Mouse (Mus musculus): ENCODE measurements at regions not wholly inside any gene's neighbourhood (a gene's known extent, or its start where the extent isn't known, plus 50 kb on each side); places are given as distances from the start of the nearest gene placed in this dataset.

GRCm38 (mm10) chr11:114311640-114312039, 244.8 kb upstream of the Sdk2 start:
- in situ Hi-C loops (cut with MboI; ENCODE audit: low pct_unique_long_range_greater_than_20kb in 1 of 2, low sequenced_read_pairs in 2 of 2, unreplicated experiment in 1 of 2) = no loop called here

- in situ Hi-C loops (cut with MboI; ENCODE audit: low pct_unique_long_range_greater_than_20kb in 1 of 2, low sequenced_read_pairs in 2 of 2, unreplicated experiment in 1 of 2) = no loop called here
Measured at GRCm38 (mm10) chr11:114303636-114304354, 236.9 kb upstream of the Sdk2 start.

- in situ Hi-C loops (cut with MboI; ENCODE audit: low pct_unique_long_range_greater_than_20kb in 1 of 2, low sequenced_read_pairs in 2 of 2, unreplicated experiment in 1 of 2) = no loop called here
Measured at GRCm38 (mm10) chr11:114300611-114301319, 233.9 kb upstream of the Sdk2 start.

- in situ Hi-C loops (cut with MboI; ENCODE audit: low pct_unique_long_range_greater_than_20kb in 1 of 2, low sequenced_read_pairs in 2 of 2, unreplicated experiment in 1 of 2) = no loop called here
Measured at GRCm38 (mm10) chr11:114296816-114297334, 230.0 kb upstream of the Sdk2 start.

- in situ Hi-C loops (cut with MboI; ENCODE audit: low pct_unique_long_range_greater_than_20kb in 1 of 2, low sequenced_read_pairs in 2 of 2, unreplicated experiment in 1 of 2) = no loop called here
Measured at GRCm38 (mm10) chr11:114294511-114295250, 227.8 kb upstream of the Sdk2 start.

GRCm38 (mm10) chr11:114291258-114291657, 224.4 kb upstream of the Sdk2 start:
- in situ Hi-C loops (cut with MboI; ENCODE audit: low pct_unique_long_range_greater_than_20kb in 1 of 2, low sequenced_read_pairs in 2 of 2, unreplicated experiment in 1 of 2) = no loop called here

- in situ Hi-C loops (cut with MboI; ENCODE audit: low pct_unique_long_range_greater_than_20kb in 1 of 2, low sequenced_read_pairs in 2 of 2, unreplicated experiment in 1 of 2) = no loop called here
Measured at GRCm38 (mm10) chr11:114289946-114290345, 223.1 kb upstream of the Sdk2 start.

GRCm38 (mm10) chr11:114284820-114285666, 218.2 kb upstream of the Sdk2 start:
- in situ Hi-C loops (cut with MboI; ENCODE audit: low pct_unique_long_range_greater_than_20kb in 1 of 2, low sequenced_read_pairs in 2 of 2, unreplicated experiment in 1 of 2) = no loop called here

- in situ Hi-C loops (cut with MboI; ENCODE audit: low pct_unique_long_range_greater_than_20kb in 1 of 2, low sequenced_read_pairs in 2 of 2, unreplicated experiment in 1 of 2) = no loop called here
Measured at GRCm38 (mm10) chr11:114283208-114283607, 216.4 kb upstream of the Sdk2 start.

GRCm38 (mm10) chr11:114282566-114282965, 215.7 kb upstream of the Sdk2 start:
- in situ Hi-C loops (cut with MboI; ENCODE audit: low pct_unique_long_range_greater_than_20kb in 1 of 2, low sequenced_read_pairs in 2 of 2, unreplicated experiment in 1 of 2) = no loop called here

GRCm38 (mm10) chr11:114281846-114282245, 215.0 kb upstream of the Sdk2 start:
- in situ Hi-C loops (cut with MboI; ENCODE audit: low pct_unique_long_range_greater_than_20kb in 1 of 2, low sequenced_read_pairs in 2 of 2, unreplicated experiment in 1 of 2) = no loop called here

GRCm38 (mm10) chr11:114281041-114281695, 214.3 kb upstream of the Sdk2 start:
- in situ Hi-C loops (cut with MboI; ENCODE audit: low pct_unique_long_range_greater_than_20kb in 1 of 2, low sequenced_read_pairs in 2 of 2, unreplicated experiment in 1 of 2) = no loop called here

GRCm38 (mm10) chr11:114277513-114278304, 210.9 kb upstream of the Sdk2 start:
- in situ Hi-C loops (cut with MboI; ENCODE audit: low pct_unique_long_range_greater_than_20kb in 1 of 2, low sequenced_read_pairs in 2 of 2, unreplicated experiment in 1 of 2) = no loop called here

- in situ Hi-C loops (cut with MboI; ENCODE audit: low pct_unique_long_range_greater_than_20kb in 1 of 2, low sequenced_read_pairs in 2 of 2, unreplicated experiment in 1 of 2) = no loop called here
Measured at GRCm38 (mm10) chr11:114270358-114271072, 203.7 kb upstream of the Sdk2 start.

- in situ Hi-C loops (cut with MboI; ENCODE audit: low pct_unique_long_range_greater_than_20kb in 1 of 2, low sequenced_read_pairs in 2 of 2, unreplicated experiment in 1 of 2) = no loop called here
Measured at GRCm38 (mm10) chr11:114261959-114262358, 195.1 kb upstream of the Sdk2 start.

- in situ Hi-C loops (cut with MboI; ENCODE audit: low pct_unique_long_range_greater_than_20kb in 1 of 2, low sequenced_read_pairs in 2 of 2, unreplicated experiment in 1 of 2) = no loop called here
Measured at GRCm38 (mm10) chr11:114258218-114258617, 191.4 kb upstream of the Sdk2 start.

GRCm38 (mm10) chr11:114257756-114258155, 190.9 kb upstream of the Sdk2 start:
- in situ Hi-C loops (cut with MboI; ENCODE audit: low pct_unique_long_range_greater_than_20kb in 1 of 2, low sequenced_read_pairs in 2 of 2, unreplicated experiment in 1 of 2) = no loop called here
